24 mouse cellular contexts compared by ENCODE assay signal in genomic region chr11:100681826-100682225, GRCm38 (mm10). TPM values are rescaled to one million over a fixed set of nuclear protein-coding genes. Genes with fewer than 3 reads are reported as not detected.
"Had no signal": no experiment of that assay in that cellular context is flagged by ENCODE, and none has a peak within 500 bp of the region (broad histone marks: within the 10 kb centered on the region; RNA-seq: fewer than 3 reads in every experiment).

No protein-coding gene starts in this region.

- H3K4me3 ChIP-seq: liver, embryonic 12.5 days; midbrain, embryonic 10.5 days; myocyte; neural tube, embryonic 12.5 days had no signal

- H3K9ac ChIP-seq: liver, embryonic 12.5 days; lung, embryonic 14.5 days; neural tube, embryonic 12.5 days had no signal

- H3K4me1 ChIP-seq: liver, embryonic 12.5 days; neural tube, embryonic 12.5 days had no signal

- H3K27me3 ChIP-seq: neural tube, embryonic 12.5 days had no signal

- DNase-seq: kidney, postnatal 36 days; layer of hippocampus, adult 9-11 months; layer of hippocampus, postnatal 36 days; lung, embryonic 14.5 days; lung, postnatal 10 days; lung, postnatal 4 days; midbrain, embryonic 14.5 days; retina, postnatal 1 day; right cerebral cortex, postnatal 4 days; spleen, adult 18-20 months; thymus, adult 2 months; thymus, postnatal 25 days had no signal

- ATAC-seq: liver, embryonic 12.5 days had no signal

- H3K9me3 ChIP-seq: liver, embryonic 12.5 days; midbrain, embryonic 10.5 days; neural tube, embryonic 12.5 days had no signal

- H3K36me3 ChIP-seq: liver, embryonic 12.5 days; midbrain, embryonic 10.5 days; neural tube, embryonic 12.5 days had no signal

- H3K27ac ChIP-seq: liver, embryonic 12.5 days; midbrain, embryonic 10.5 days; neural tube, embryonic 12.5 days had no signal

- H3K4me2 ChIP-seq: liver, embryonic 12.5 days; lung, embryonic 14.5 days; neural tube, embryonic 12.5 days had no signal

RNA-seq across cellular contexts. Expression of gene Zfp385c, which starts 10.4 kb away (rescaled TPM):
- total RNA-seq: megakaryocyte, adult 5-6 weeks; neutrophil, adult 5-6 weeks had no signal
- polyA plus RNA-seq: liver, embryonic 12.5 days; liver, embryonic 16.5 days; lung, embryonic 14.5 days; stomach, embryonic 14.5 days had no signal

RNA-seq across cellular contexts. Expression of gene Hspb9, which starts 31.8 kb away (rescaled TPM):
- total RNA-seq: layer of hippocampus, adult 18-20 months; layer of hippocampus, postnatal 36 days; left cerebral cortex, postnatal 36 days; megakaryocyte, adult 5-6 weeks; neutrophil, adult 5-6 weeks had no signal
- polyA plus RNA-seq: kidney, embryonic 16.5 days; limb, embryonic 14.5 days; neural tube, embryonic 12.5 days had no signal
